Mouse (Mus musculus): Measurements from ENCODE around the gene Gm28539.

DNA sequence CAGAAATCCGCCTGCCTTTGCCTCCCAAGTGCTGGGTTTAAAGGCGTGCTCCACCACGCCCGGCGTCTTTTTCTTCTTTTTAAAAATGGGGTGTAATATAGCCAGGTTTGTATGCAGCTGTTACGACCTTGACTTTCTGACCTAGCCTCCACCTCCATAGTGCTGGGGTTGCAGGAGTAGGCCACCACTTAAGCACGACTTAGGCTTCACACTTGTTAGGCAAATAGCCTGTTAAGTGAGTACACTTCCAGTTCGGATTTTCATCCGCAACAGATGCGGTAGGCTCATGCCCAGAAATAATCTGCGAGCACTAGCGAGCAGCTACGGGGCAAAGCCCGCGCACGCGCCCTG is 39.7 kb downstream of the Gm28539 start:
- TF ChIP-seq CTCF (IDR thresholded peaks at IDR 0.05; ENCODE audit: low read depth, low read length), result no peak
- TF ChIP-seq POLR2A (IDR thresholded peaks at IDR 0.05; ENCODE audit: borderline replicate concordance, low read depth, low read length), result no peak

Data from bone marrow macrophage, adult 2 months (primary cell).